Mouse (Mus musculus): ENCODE data around the gene Foxg1. TPM values are rescaled to one million over a fixed set of nuclear protein-coding genes. Genes with fewer than 3 reads are reported as not detected.

Foxg1 gene
- 0.01 and 0.10 TPM in 2 replicates for polyA plus RNA-seq (2012; rRNA removed)

DNA sequence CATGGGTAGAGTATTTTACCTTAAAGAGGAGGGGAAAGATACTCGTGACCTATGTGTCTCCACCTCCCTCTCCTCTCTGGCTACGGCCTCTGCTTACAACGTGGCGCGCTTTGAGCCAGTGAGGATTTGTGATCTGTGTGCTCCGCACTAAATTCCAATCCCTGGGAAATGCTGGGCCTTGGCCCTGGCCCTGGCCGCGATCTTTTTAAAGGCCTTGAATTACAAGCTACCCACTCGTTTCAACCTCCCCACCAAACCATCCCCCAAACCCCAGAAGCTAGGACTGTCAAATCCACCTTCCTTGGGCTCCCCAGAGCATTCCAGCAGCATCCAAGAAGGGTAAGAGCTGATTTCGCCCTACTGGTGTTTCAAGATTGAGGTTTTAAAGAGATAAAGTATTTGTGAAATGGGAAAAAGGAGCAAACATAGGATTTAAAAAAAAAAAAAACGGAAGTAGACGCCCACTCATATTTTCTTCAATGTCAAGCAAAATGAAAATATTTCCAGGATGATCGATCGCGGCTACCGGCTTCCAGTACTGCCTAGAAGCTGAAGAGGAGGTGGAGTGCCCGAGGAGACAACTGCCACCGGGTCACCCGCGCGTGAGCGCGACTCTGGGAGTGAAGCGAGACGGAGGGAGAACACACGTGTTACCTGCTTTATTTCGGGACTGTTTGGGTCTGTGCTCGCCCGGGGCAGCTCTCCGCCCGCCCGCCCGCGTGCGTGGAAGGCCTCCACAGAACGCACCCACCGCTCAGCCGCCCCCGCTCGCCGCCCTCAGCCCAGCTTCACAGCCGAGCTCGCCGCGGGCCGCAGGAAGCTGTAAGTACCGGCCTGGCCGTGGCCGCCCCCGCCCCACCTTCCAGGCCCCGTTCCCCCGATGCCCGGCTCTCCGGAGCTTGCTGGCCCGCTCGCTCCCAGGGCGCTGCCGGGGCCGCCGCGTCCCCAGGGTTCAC is at the start of gene Foxg1:
Gene Foxg1 (plus strand): TSS at position 96 of the 956 bp plus-strand sequence.

GRCm38 (mm10) chr12:49384876-49385630 is 2.6 kb downstream of the Foxg1 start, which contains the start of gene Gm43517:
Gm43517 (plus strand) TSS chr12:49385174.

Other genes starting within 250 kb of the Foxg1 start
- not detected in 2 replicates for gene Gm43517, start 2.5 kb downstream of the Foxg1 start, polyA plus RNA-seq (2012; rRNA removed)